In the genomic region with DNA sequence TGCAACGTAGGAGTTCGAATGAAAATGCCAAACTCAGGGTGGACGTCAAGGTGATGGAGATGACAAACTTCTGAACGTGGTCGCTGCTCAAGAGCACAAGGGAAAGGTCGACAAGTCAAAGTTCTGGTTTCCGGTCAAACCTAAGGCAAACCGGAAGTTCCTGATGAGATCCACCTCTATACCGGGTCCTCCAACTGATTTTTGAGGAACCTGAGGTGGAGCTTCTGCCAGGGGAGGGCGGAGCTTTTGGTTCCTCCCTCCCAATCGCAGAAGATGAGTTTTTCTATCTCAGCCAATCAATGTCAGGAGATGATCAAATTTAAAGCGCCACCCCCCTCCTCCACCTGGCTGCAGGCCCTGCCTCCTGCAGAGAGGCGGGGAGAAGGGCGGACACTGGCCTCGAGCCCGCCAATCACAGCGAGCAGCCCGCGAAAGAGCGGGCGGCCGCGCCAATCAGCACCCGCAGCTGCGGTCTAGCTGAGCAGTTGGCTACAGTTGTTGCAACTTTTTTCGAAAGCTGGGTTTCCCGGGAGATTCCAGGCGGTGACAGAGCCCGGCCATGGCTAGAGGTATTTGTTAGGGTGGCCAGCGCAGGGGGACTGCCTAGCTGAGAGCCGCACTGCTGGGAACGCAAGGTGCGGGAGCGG, we compare ENCODE assay signal across 8 mouse cellular contexts. TPM values are rescaled to one million over a fixed set of nuclear protein-coding genes. Genes with fewer than 3 reads are reported as not detected.
DNase-seq lines count a peak whose midpoint lies in the region; ATAC-seq and TF ChIP-seq lines count a peak whose summit lies in the region.

Gene Kmt5a (plus strand): TSS at position 484 of the 647 bp plus-strand sequence.

- H3K27me3 ChIP-seq in kidney, embryonic 14.5 days (ENCODE audit: control insufficient read depth, insufficient read depth, low read length), result no peaks in the 10 kb centered on the region
- no peaks in the 10 kb centered on the region for H3K27me3 ChIP-seq in limb, embryonic 15.5 days

- H3K4me3 ChIP-seq in bone marrow macrophage, adult 2 months (ENCODE audit: insufficient read depth, low read length), result peak within 1 kb of the TSS; percentile 69
- H3K4me3 ChIP-seq in embryonic fibroblast, embryonic 13.5 days (ENCODE audit: insufficient read depth, low read length), result peak within 1 kb of the TSS; percentile 75
- peak within 1 kb of the TSS; percentile 74 for H3K4me3 ChIP-seq in kidney, embryonic 14.5 days (ENCODE audit: low read length)
- peak within 1 kb of the TSS; percentile 84 for H3K4me3 ChIP-seq in limb, embryonic 15.5 days

- 1% methylated on average over 34 of the region's 34 CpGs for WGBS in kidney, embryonic 14.5 days
- WGBS in limb, embryonic 15.5 days, result under 1% methylated on average over 34 of the region's 34 CpGs

- H3K9me3 ChIP-seq in kidney, embryonic 14.5 days (ENCODE audit: control insufficient read depth, low read length), result no peaks in the 10 kb centered on the region
- H3K9me3 ChIP-seq in limb, embryonic 15.5 days, result no peaks in the 10 kb centered on the region

- H3K9ac ChIP-seq in kidney, embryonic 14.5 days (ENCODE audit: low read depth, low read length), result peak within 1 kb of the TSS; percentile 75
- H3K9ac ChIP-seq in limb, embryonic 15.5 days, result peak within 1 kb of the TSS; percentile 66

- DNase-seq in A20 (ENCODE audit: low read depth, low spot score), result peak; percentile 99
- DNase-seq in heart, adult 9 months (ENCODE audit: low spot score in 2 of 2), result peak; percentile 96 to 98
- DNase-seq in monocyte, adult 2 months (ENCODE audit: low read depth in 1 of 2, low spot score in 2 of 2), result peak; percentile 90 to 95
- DNase-seq in spleen, postnatal 36 days (ENCODE audit: low spot score in 2 of 2), result peak; percentile 96

- H3K27ac ChIP-seq in bone marrow macrophage, adult 2 months (ENCODE audit: insufficient read depth, low read depth, low read length), result peak within 1 kb of the TSS; percentile 59
- H3K27ac ChIP-seq in embryonic fibroblast, embryonic 13.5 days (ENCODE audit: insufficient read depth, low read length), result peak within 1 kb of the TSS; percentile 73
- H3K27ac ChIP-seq in kidney, embryonic 14.5 days (ENCODE audit: low read depth, low read length), result peak within 1 kb of the TSS; percentile 93
- H3K27ac ChIP-seq in limb, embryonic 15.5 days, result peak within 1 kb of the TSS; percentile 89

- TF ChIP-seq POLR2A in bone marrow macrophage, adult 2 months (IDR thresholded peaks at IDR 0.05; ENCODE audit: borderline replicate concordance, low read depth, low read length), result no peak
- TF ChIP-seq POLR2A in embryonic fibroblast, embryonic 13.5 days (IDR thresholded peaks at IDR 0.05; ENCODE audit: low read depth, low read length), result peak; percentile 78

- TF ChIP-seq CTCF in bone marrow macrophage, adult 2 months (IDR thresholded peaks at IDR 0.05; ENCODE audit: low read depth, low read length), result no peak
- TF ChIP-seq CTCF in embryonic fibroblast, embryonic 13.5 days (IDR thresholded peaks at IDR 0.05; ENCODE audit: borderline replicate concordance, insufficient read depth, low read length), result no peak

- peak; percentile 98 for ATAC-seq in kidney, embryonic 14.5 days (ENCODE audit: low FRiP score, low TSS enrichment)
- ATAC-seq in limb, embryonic 15.5 days (ENCODE audit: insufficient number of reproducible peaks, low FRiP score, low TSS enrichment, low read depth), result peak; percentile 95

- H3K4me1 ChIP-seq in bone marrow macrophage, adult 2 months (ENCODE audit: control insufficient read depth, insufficient read depth, low read length), result peaks cover 16% of the 10 kb centered on the region
- H3K4me1 ChIP-seq in embryonic fibroblast, embryonic 13.5 days (ENCODE audit: control insufficient read depth, insufficient read depth, low read length), result peaks cover 3% of the 10 kb centered on the region; the same call in 1 of the 2 replicates
- H3K4me1 ChIP-seq in kidney, embryonic 14.5 days (ENCODE audit: control insufficient read depth, insufficient read depth, low read length), result peaks cover 9% of the 10 kb centered on the region; the same call in 1 of the 2 replicates
- H3K4me1 ChIP-seq in limb, embryonic 15.5 days, result peaks cover 17% of the 10 kb centered on the region

- H3K36me3 ChIP-seq in kidney, embryonic 14.5 days (ENCODE audit: control insufficient read depth, insufficient read depth, low read length), result no peaks in the 10 kb centered on the region
- H3K36me3 ChIP-seq in limb, embryonic 15.5 days, result no peaks in the 10 kb centered on the region

- H3K4me2 ChIP-seq in kidney, embryonic 14.5 days (replicated peaks; ENCODE audit: low read depth, low read length), result peak within 1 kb of the TSS; percentile 98
- H3K4me2 ChIP-seq in limb, embryonic 15.5 days, result peak within 1 kb of the TSS; percentile 87

RNA-seq across cellular contexts. Expression of gene Kmt5a, which starts in this region (rescaled TPM):
- 49.2 and 58.6 TPM in 2 replicates for polyA plus RNA-seq in bone marrow macrophage, adult 2 months (2012; ENCODE audit: insufficient read depth, insufficient read length, missing spikeins)
- polyA plus RNA-seq in embryonic fibroblast, embryonic 13.5 days (2011; ENCODE audit: insufficient read length, low read depth, missing spikeins), result 89.9 and 94.2 TPM in 2 replicates
- 54.7 and 58.6 TPM in 2 replicates for polyA plus RNA-seq in kidney, embryonic 14.5 days (2014; fragmentation: Nextera tagmentation; extraction: Ambion mirVana)
- polyA plus RNA-seq in limb, embryonic 15.5 days (2015; fragmentation: Nextera tagmentation; extraction: Ambion mirVana), result 56.3 and 64.5 TPM in 2 replicates

Comparison
In these comparisons a context has a peak if more than half of its experiments do, and no peak if none do; other contexts are left out.
1. Peak in every context shown above with its lines: DNase-seq, ATAC-seq, H3K4me3 ChIP-seq and H3K27ac ChIP-seq.